Mouse (Mus musculus) forebrain, embryonic 16.5 days (tissue): ENCODE results near the gene Gm28038. TPM values are rescaled to one million over a fixed set of nuclear protein-coding genes. Genes with fewer than 3 reads are reported as not detected.
A peak's percentile ranks its signal among the peaks of the same experiment; 100 is the strongest.

Source experiments
- ATAC-seq: fragments of 200-750 bp; cut with Nextera tagmentation; 2 replicates; pipeline ENCODE4 v1.8.0; 2017; ENCODE audit warnings: mild to moderate bottlenecking, moderate library complexity
- H3K27ac ChIP-seq: fragments of 300-500 bp; sonication (generic); 2 replicates; pipeline ENCODE4 v1.5.1; 2014; ENCODE audit warnings: low read length, control low read depth
- H3K27me3 ChIP-seq: fragments of 300-500 bp; sonication (generic); replicated peaks from 2 replicates; pipeline ENCODE4 v1.6.1; 2014; ENCODE audit warnings: low read length; ENCODE audit not compliant: control insufficient read depth, insufficient read depth
- H3K36me3 ChIP-seq: fragments of 300-500 bp; sonication (generic); 2 replicates; pipeline ENCODE4 v1.6.1; 2014; ENCODE audit not compliant: control insufficient read depth, insufficient read depth
- H3K4me1 ChIP-seq: fragments of 300-500 bp; sonication (generic); replicated peaks from 2 replicates; pipeline ENCODE4 v1.6.1; 2014; ENCODE audit warnings: low read length; ENCODE audit not compliant: control insufficient read depth, insufficient read depth
- H3K4me2 ChIP-seq: fragments of 300-500 bp; sonication (generic); 2 replicates; pipeline ENCODE4 v1.6.1; 2014; ENCODE audit warnings: mild to moderate bottlenecking, low read length, control low read depth
- H3K4me3 ChIP-seq: fragments of 300-500 bp; sonication (generic); replicated peaks from 2 replicates; pipeline ENCODE4 v1.5.1; 2014; ENCODE audit warnings: mild to moderate bottlenecking, low read length, control low read depth
- H3K9ac ChIP-seq: fragments of 300-500 bp; sonication (generic); replicated peaks from 2 replicates; pipeline ENCODE4 v1.6.1; 2014; ENCODE audit warnings: low read depth, low read length, control low read depth
- H3K9me3 ChIP-seq: fragments of 300-500 bp; sonication (generic); 2 replicates; pipeline ENCODE4 v1.6.1; 2016; ENCODE audit warnings: low read length; ENCODE audit not compliant: control insufficient read depth
- WGBS: fragments of 180-500 bp; shearing (Covaris S2); extraction: QIAGEN DNeasy Blood & Tissue Kit; methylation state at CpG from one replicate; pipeline ENCODE4 v1.1.7; 2014; 5-methylcytosine and 5-hydroxymethylcytosine counted together
- polyA plus RNA-seq: library from polyadenylated mRNA; unstranded; fragments of >200 nt; fragmentation: Nextera tagmentation; extraction: Ambion mirVana; gene quantifications from 2 replicates; pipeline ENCODE4 v1.2.1, GENCODE M21; 2015

The Gm28038 gene
- polyA plus RNA-seq, 1 experiment from 2014 or later = not detected

- H3K4me2 ChIP-seq = no peak overlapping the region
- peak; percentile 87 for ATAC-seq
- WGBS = 18% methylated on average over 4 of the region's 4 CpGs
- H3K36me3 ChIP-seq = peaks cover 12% of the 10 kb centered on the region
- no peaks in the 10 kb centered on the region for H3K27me3 ChIP-seq
- peak overlapping the region; percentile 55 for H3K27ac ChIP-seq
- no peak overlapping the region for H3K9ac ChIP-seq
- H3K4me1 ChIP-seq = peaks cover 35% of the 10 kb centered on the region
- no peaks in the 10 kb centered on the region for H3K9me3 ChIP-seq
- H3K4me3 ChIP-seq = no peak overlapping the region
Measured at GRCm38 (mm10) chr2:30262840-30263441, 17.9 kb upstream of the Gm28038 start.

DNA sequence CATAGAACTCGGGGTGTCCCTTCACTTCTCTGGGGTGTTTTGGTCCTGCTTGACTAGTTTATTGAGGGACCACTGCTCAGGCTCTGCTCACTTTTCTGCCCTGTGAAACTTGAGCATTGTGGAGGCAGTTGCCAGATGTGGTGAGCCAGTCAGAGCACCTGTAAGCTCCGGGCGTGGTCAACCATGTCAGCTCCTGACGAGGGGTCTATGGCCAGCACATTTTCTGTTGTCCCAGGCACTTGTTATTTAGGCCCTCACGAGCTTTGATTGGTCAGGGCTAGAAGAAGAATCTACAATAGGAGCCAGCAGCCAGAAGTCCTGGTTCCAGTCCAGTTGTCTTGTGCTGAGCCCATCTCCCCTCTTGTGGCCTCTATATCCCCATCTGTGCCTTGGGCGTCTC lies 17.0 kb upstream of the Gm28038 start:
- no peak overlapping the region for H3K4me3 ChIP-seq
- H3K9me3 ChIP-seq = no peaks in the 10 kb centered on the region
- H3K36me3 ChIP-seq = peaks cover 10% of the 10 kb centered on the region
- no peaks in the 10 kb centered on the region for H3K27me3 ChIP-seq
- ATAC-seq = no peak
- H3K27ac ChIP-seq = no peak overlapping the region
- peaks cover 35% of the 10 kb centered on the region for H3K4me1 ChIP-seq
- H3K9ac ChIP-seq = no peak overlapping the region
- 85% methylated on average over 6 of the region's 6 CpGs for WGBS
- no peak overlapping the region for H3K4me2 ChIP-seq

- Histone ChIP-seq H3K4me2 (no peak overlapping the region), H3K9ac (no peak overlapping the region), H3K4me3 (no peak overlapping the region), H3K27me3 (no peaks in the 10 kb centered on the region), H3K36me3 (peaks cover 10% of the 10 kb centered on the region), H3K27ac (peak overlapping the region; percentile 22), H3K4me1 (peaks cover 35% of the 10 kb centered on the region), H3K9me3 (no peaks in the 10 kb centered on the region)
- 50% methylated on average over 7 of the region's 7 CpGs for WGBS
- ATAC-seq = no peak
Measured at GRCm38 (mm10) chr2:30264671-30265519, 15.9 kb upstream of the Gm28038 start.

DNA sequence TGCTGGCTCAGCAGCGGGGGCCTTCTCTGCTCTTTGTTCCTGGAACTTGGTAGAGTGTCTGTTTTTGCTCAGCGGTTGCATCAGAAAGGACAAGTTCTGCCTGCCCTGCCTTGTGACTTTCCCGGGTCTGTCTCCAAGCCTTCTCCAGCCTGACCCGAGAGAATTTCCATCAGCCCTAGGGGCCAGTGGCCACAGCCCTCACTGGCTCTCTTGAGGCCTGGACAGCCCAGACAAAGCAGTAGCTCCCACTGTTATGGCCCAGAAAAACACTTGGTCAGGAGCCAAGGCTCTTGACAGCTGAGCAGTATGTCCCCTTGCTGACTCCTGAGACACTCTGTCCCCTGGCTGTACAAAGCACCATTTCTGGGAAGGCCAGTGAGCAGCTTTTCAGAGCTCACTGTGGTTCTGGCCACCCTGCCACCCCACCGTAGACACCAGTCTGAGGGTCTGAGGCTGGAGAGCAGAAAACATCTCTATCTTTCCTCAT lies 15.0 kb upstream of the Gm28038 start, which contains the start of gene Phyhd1:
Gene Phyhd1, plus strand, starts transcription at position 437 of the 487 bp plus-strand sequence.
- Histone ChIP-seq H3K27ac (peak within 1 kb of the TSS; percentile 56), H3K4me3 (no peak within 1 kb of the TSS), H3K9ac (no peak within 1 kb of the TSS; the same call in 1 of the 2 replicates), H3K36me3 (peaks cover 7% of the 10 kb centered on the region), H3K9me3 (no peaks in the 10 kb centered on the region), H3K4me1 (peaks cover 35% of the 10 kb centered on the region), H3K27me3 (no peaks in the 10 kb centered on the region), H3K4me2 (no peak within 1 kb of the TSS)
- ATAC-seq = no peak
- WGBS = 33% methylated on average over 5 of the region's 5 CpGs

DNA sequence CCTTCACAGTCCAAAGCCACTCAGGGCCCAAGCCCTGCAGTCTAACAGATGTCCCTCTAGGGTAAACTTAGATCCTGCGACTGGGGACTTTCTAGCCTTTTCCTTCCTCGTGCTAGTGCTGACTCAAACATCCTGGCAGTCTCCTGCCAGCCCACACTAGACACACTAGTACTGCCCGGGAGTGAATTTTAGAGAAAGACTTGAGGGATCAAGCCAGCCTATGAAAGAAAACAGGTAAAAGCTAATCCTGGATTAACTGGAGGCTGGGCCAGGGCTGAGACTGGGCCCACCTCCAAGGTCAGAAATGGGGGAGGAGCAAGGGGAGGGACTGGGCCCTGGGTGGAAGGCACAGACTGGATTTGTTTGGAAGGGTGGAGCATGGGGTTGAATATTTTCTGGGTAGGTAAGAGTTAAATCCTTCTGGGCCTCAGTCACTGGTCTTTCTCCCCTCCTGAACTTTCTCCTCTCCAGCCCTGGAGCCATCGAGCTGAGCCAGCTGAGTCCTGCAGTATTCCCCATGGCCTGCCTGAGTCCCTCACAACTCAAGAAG lies 14.4 kb upstream of the Gm28038 start:
- peaks cover 6% of the 10 kb centered on the region for H3K36me3 ChIP-seq
- H3K9ac ChIP-seq = no peak overlapping the region
- no peaks in the 10 kb centered on the region for H3K27me3 ChIP-seq
- 10% methylated on average over 4 of the region's 4 CpGs for WGBS
- no peak overlapping the region for H3K4me3 ChIP-seq
- ATAC-seq = no peak
- peaks cover 35% of the 10 kb centered on the region for H3K4me1 ChIP-seq
- H3K9me3 ChIP-seq = no peaks in the 10 kb centered on the region
- H3K27ac ChIP-seq = peak overlapping the region; percentile 56
- no peak overlapping the region for H3K4me2 ChIP-seq

DNA sequence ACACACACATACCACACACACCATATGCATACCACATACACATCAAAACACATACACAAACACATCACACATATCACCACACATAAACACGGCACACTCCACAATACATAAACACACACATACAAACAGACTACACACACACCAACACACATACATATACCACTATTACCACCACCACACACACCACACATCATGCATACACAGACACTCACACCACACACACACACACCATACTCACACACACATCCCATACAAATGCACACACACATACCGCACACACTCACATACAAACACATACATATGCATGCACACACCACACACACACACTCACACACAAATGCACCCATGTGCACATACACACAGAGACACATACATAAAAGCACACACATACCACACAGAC lies 13.4 kb upstream of the Gm28038 start:
- no peak overlapping the region for H3K4me2 ChIP-seq
- WGBS = 91% methylated on average over 2 of the region's 2 CpGs
- H3K9me3 ChIP-seq = no peaks in the 10 kb centered on the region
- H3K27me3 ChIP-seq = no peaks in the 10 kb centered on the region
- ATAC-seq = no peak
- H3K27ac ChIP-seq = no peak overlapping the region
- H3K4me3 ChIP-seq = no peak overlapping the region
- peaks cover 32% of the 10 kb centered on the region for H3K4me1 ChIP-seq
- no peak overlapping the region for H3K9ac ChIP-seq
- H3K36me3 ChIP-seq = no peaks in the 10 kb centered on the region; the same call in none of the 2 replicates

- no peak overlapping the region for H3K4me2 ChIP-seq
- no peaks in the 10 kb centered on the region for H3K27me3 ChIP-seq
- H3K4me1 ChIP-seq = peaks cover 24% of the 10 kb centered on the region
- no peak overlapping the region for H3K9ac ChIP-seq
- ATAC-seq = no peak
- 74% methylated on average over 4 of the region's 4 CpGs for WGBS
- H3K27ac ChIP-seq = no peak overlapping the region
- H3K36me3 ChIP-seq = no peaks in the 10 kb centered on the region; the same call in none of the 2 replicates
- no peaks in the 10 kb centered on the region for H3K9me3 ChIP-seq
- no peak overlapping the region for H3K4me3 ChIP-seq
Measured at GRCm38 (mm10) chr2:30268371-30268770, 12.5 kb upstream of the Gm28038 start.

DNA sequence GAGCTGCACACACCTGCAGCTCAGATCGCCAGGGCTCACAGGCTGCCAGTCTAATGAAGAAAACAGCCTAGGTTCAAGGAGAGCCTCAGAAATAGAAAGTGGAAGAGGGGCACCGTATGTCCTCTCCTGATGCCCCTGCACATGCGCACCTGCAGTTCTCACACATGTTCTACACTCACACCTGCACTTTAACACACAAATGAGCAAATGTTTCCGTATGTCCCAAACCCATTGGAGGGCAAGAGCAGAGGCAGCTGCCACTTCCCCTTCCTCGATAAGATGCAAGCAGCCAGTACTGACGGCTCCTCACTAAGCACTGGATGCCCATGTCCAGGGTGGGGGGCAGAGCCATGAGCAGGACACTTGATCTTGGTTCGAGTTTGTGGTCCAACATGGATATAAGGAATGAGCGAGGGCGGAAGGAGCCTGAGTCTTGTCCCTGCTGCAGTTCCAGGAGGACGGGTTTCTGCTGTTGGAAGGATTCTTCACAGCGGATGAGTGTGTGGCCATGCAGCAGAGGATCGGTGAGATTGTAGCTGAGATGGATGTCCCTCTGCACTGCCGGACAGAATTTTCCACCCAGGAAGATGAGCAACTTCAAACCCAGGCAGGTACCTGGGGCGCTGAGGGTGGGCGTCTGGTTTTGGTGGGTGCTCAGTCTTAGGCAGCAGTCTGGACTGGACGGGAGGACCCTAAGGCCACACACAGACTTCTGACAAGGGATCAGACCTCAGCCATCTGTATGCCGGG lies 11.4 kb upstream of the Gm28038 start:
- Histone ChIP-seq H3K4me2 (no peak overlapping the region), H3K4me3 (no peak overlapping the region), H3K9me3 (no peaks in the 10 kb centered on the region), H3K4me1 (peaks cover 18% of the 10 kb centered on the region), H3K9ac (no peak overlapping the region), H3K27ac (no peak overlapping the region), H3K36me3 (no peaks in the 10 kb centered on the region; the same call in 1 of the 2 replicates), H3K27me3 (no peaks in the 10 kb centered on the region)
- no peak for ATAC-seq
- 91% methylated on average over 17 of the region's 17 CpGs for WGBS

GRCm38 (mm10) chr2:30270134-30270533 lies 10.7 kb upstream of the Gm28038 start:
- Histone ChIP-seq H3K9ac (no peak overlapping the region), H3K4me3 (no peak overlapping the region), H3K27me3 (no peaks in the 10 kb centered on the region), H3K27ac (no peak overlapping the region), H3K9me3 (no peaks in the 10 kb centered on the region), H3K4me2 (no peak overlapping the region), H3K4me1 (peaks cover 16% of the 10 kb centered on the region), H3K36me3 (no peaks in the 10 kb centered on the region; the same call in 1 of the 2 replicates)
- 41% methylated on average over 1 of the region's 1 CpGs for WGBS
- ATAC-seq = peak; percentile 82
